Mouse (Mus musculus) liver, postnatal 0 days (tissue): ENCODE measurements at regions not wholly inside any gene's neighbourhood (a gene's known extent, or its start where the extent isn't known, plus 50 kb on each side); places are given as distances from the start of the nearest gene placed in this dataset.

Experiments used
- ATAC-seq: fragments of 200-750 bp; cut with Nextera tagmentation; 2 replicates; pipeline ENCODE4 v1.8.0; 2017; ENCODE audit warnings: mild to moderate bottlenecking, moderate library complexity
- DNase-seq: peaks from one replicate; pipeline ENCODE4 v3.0.0-alpha.2; 2016
- H3K27ac ChIP-seq: fragments of 300-500 bp; sonication (generic); 2 replicates; pipeline ENCODE4 v1.5.1; 2014; ENCODE audit warnings: antibody characterized with exemption, moderate library complexity, mild to moderate bottlenecking, low read depth
- H3K27me3 ChIP-seq: fragments of 300-500 bp; sonication (generic); 2 replicates; pipeline ENCODE4 v1.6.1; 2014; ENCODE audit warnings: low read length, control low read depth, mixed read lengths; ENCODE audit not compliant: insufficient read depth
- H3K36me3 ChIP-seq: fragments of 300-500 bp; sonication (generic); replicated peaks from 2 replicates; pipeline ENCODE4 v1.6.1; 2014; ENCODE audit warnings: mild to moderate bottlenecking, control low read depth, low read length, moderate library complexity, mixed read lengths; ENCODE audit not compliant: insufficient read depth
- H3K4me1 ChIP-seq: fragments of 300-500 bp; sonication (generic); 2 replicates; pipeline ENCODE4 v1.6.1; 2014; ENCODE audit warnings: antibody characterized with exemption, mild to moderate bottlenecking, control low read depth; ENCODE audit not compliant: insufficient read depth
- H3K4me2 ChIP-seq: fragments of 300-500 bp; sonication (generic); 2 replicates; pipeline ENCODE4 v1.6.1; 2014; ENCODE audit warnings: low read depth, mild to moderate bottlenecking, low read length, moderate library complexity, mixed read lengths
- H3K4me3 ChIP-seq: fragments of 300-500 bp; sonication (generic); 2 replicates; pipeline ENCODE4 v1.5.1; 2014; ENCODE audit warnings: low read depth, low read length
- H3K9ac ChIP-seq: fragments of 300-500 bp; sonication (generic); replicated peaks from 2 replicates; pipeline ENCODE4 v1.6.1; 2014; ENCODE audit warnings: mild to moderate bottlenecking, moderate library complexity
- H3K9me3 ChIP-seq: fragments of 300-500 bp; sonication (generic); 2 replicates; pipeline ENCODE4 v1.6.1; 2016; ENCODE audit warnings: mild to moderate bottlenecking, control low read depth, low read length, mixed read lengths
- CTCF ChIP-seq: sonication (generic); IDR thresholded peaks from 2 replicates; pipeline ENCODE4 v1.5.1; 2016; ENCODE audit warnings: antibody characterized with exemption, low read depth
- EP300 ChIP-seq: IDR thresholded peaks from 2 replicates; pipeline ENCODE4 v1.6.1; 2016; ENCODE audit warnings: antibody characterized with exemption, low read depth, mild to moderate bottlenecking
- WGBS: fragments of 180-500 bp; shearing (Covaris S2); extraction: QIAGEN DNeasy Blood & Tissue Kit; methylation state at CpG from one replicate; pipeline ENCODE4 v1.1.7; 2014; ENCODE audit not compliant: insufficient replicate concordance; 5-methylcytosine and 5-hydroxymethylcytosine counted together

- Histone ChIP-seq H3K9me3 (no peaks in the 10 kb centered on the region), H3K9ac (no peak overlapping the region), H3K27ac (no peak overlapping the region), H3K36me3 (no peaks in the 10 kb centered on the region), H3K4me3 (no peak overlapping the region), H3K4me2 (no peak overlapping the region), H3K4me1 (no peaks in the 10 kb centered on the region), H3K27me3 (no peaks in the 10 kb centered on the region)
- DNase-seq: no peak
- no peak for ATAC-seq
- WGBS: 68% methylated on average over 12 of the region's 12 CpGs
- TF ChIP-seq CTCF: no peak
- TF ChIP-seq EP300: no peak
Observed at GRCm38 (mm10) chr9:49884516-49885343, 86.0 kb upstream of the Ncam1 start.

- TF ChIP-seq EP300 (no peak), CTCF (no peak)
- Histone ChIP-seq H3K4me2 (no peak overlapping the region), H3K9me3 (no peaks in the 10 kb centered on the region), H3K27ac (no peak overlapping the region), H3K27me3 (no peaks in the 10 kb centered on the region), H3K4me1 (no peaks in the 10 kb centered on the region), H3K9ac (no peak overlapping the region), H3K36me3 (no peaks in the 10 kb centered on the region), H3K4me3 (no peak overlapping the region)
- 47% methylated on average over 3 of the region's 3 CpGs for WGBS
- ATAC-seq (no peak), DNase-seq (no peak)
Observed at GRCm38 (mm10) chr9:49879361-49880128, 80.8 kb upstream of the Ncam1 start.

- no peak for TF ChIP-seq CTCF
- TF ChIP-seq EP300: no peak
- H3K36me3 ChIP-seq: no peaks in the 10 kb centered on the region
- no peak overlapping the region for H3K27ac ChIP-seq
- ATAC-seq: no peak
- H3K4me2 ChIP-seq: no peak overlapping the region
- no peak overlapping the region for H3K9ac ChIP-seq
- no peak overlapping the region for H3K4me3 ChIP-seq
- no peaks in the 10 kb centered on the region for H3K27me3 ChIP-seq
- 68% methylated on average over 2 of the region's 2 CpGs for WGBS
- DNase-seq: no peak
- no peaks in the 10 kb centered on the region for H3K4me1 ChIP-seq
- no peaks in the 10 kb centered on the region for H3K9me3 ChIP-seq
Observed at GRCm38 (mm10) chr9:49874881-49875280, 76.2 kb upstream of the Ncam1 start.

- H3K27me3 ChIP-seq: no peaks in the 10 kb centered on the region
- no peak overlapping the region for H3K9ac ChIP-seq
- TF ChIP-seq CTCF (no peak), EP300 (no peak)
- DNase-seq: no peak
- H3K36me3 ChIP-seq: no peaks in the 10 kb centered on the region
- ATAC-seq: no peak
- H3K4me2 ChIP-seq: no peak overlapping the region
- 27% methylated on average over 3 of the region's 3 CpGs for WGBS
- no peaks in the 10 kb centered on the region for H3K9me3 ChIP-seq
- H3K4me1 ChIP-seq: no peaks in the 10 kb centered on the region
- no peak overlapping the region for H3K4me3 ChIP-seq
- no peak overlapping the region for H3K27ac ChIP-seq
Observed at GRCm38 (mm10) chr9:49873550-49873949, 74.8 kb upstream of the Ncam1 start.

- DNase-seq: no peak
- Histone ChIP-seq H3K27ac (no peak overlapping the region), H3K27me3 (no peaks in the 10 kb centered on the region), H3K9ac (no peak overlapping the region), H3K36me3 (no peaks in the 10 kb centered on the region), H3K4me2 (no peak overlapping the region), H3K9me3 (no peaks in the 10 kb centered on the region), H3K4me3 (no peak overlapping the region), H3K4me1 (no peaks in the 10 kb centered on the region)
- ATAC-seq: no peak
- 90% methylated on average over 3 of the region's 3 CpGs for WGBS
- no peak for TF ChIP-seq CTCF
- TF ChIP-seq EP300: no peak
Observed at GRCm38 (mm10) chr9:49851522-49851921, 52.8 kb upstream of the Ncam1 start.

- Histone ChIP-seq H3K9ac (no peak overlapping the region), H3K27me3 (no peaks in the 10 kb centered on the region), H3K4me2 (no peak overlapping the region), H3K27ac (no peak overlapping the region), H3K9me3 (no peaks in the 10 kb centered on the region), H3K36me3 (no peaks in the 10 kb centered on the region), H3K4me1 (no peaks in the 10 kb centered on the region), H3K4me3 (no peak overlapping the region)
- ATAC-seq (no peak), DNase-seq (no peak)
- WGBS: 49% methylated on average over 2 of the region's 2 CpGs
- no peak for TF ChIP-seq EP300
- no peak for TF ChIP-seq CTCF
Observed at GRCm38 (mm10) chr9:49849442-49849841, 50.7 kb upstream of the Ncam1 start.
